Mouse (Mus musculus) right cerebral cortex, adult 18-20 months (tissue): ENCODE measurements around the gene Kif23.

ENCODE experiments used
- DNase-seq: peaks from one replicate; pipeline ENCODE4 v3.0.0; 2022; ENCODE audit warnings: mixed read lengths

Gene Kif23

GRCm38 (mm10) chr9:61902445-61902844 is 44.1 kb downstream of the Kif23 start:
- peak; percentile 26 for DNase-seq

- no peak for DNase-seq
Observed at GRCm38 (mm10) chr9:61901574-61901973, 45.0 kb downstream of the Kif23 start.

DNA sequence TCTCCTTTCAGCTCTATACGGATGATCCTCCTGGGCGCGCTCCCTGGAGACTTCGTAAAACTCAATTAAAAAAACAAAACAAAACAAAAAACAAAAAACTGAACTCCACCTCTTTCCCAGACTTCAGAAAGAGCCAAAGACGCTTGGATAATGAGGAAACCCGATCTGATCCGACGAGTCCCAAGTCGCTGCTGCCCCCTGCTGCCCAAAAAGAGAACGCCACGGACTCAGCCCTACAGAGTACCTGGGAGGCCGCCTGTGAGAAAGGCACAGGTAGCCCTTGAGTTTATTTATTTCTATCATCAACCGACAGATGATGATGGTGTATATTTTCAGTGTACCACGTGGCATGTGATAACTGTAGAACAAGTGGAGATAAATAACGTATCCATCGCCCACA is 46.8 kb downstream of the Kif23 start:
- DNase-seq: peak; percentile 80

DNA sequence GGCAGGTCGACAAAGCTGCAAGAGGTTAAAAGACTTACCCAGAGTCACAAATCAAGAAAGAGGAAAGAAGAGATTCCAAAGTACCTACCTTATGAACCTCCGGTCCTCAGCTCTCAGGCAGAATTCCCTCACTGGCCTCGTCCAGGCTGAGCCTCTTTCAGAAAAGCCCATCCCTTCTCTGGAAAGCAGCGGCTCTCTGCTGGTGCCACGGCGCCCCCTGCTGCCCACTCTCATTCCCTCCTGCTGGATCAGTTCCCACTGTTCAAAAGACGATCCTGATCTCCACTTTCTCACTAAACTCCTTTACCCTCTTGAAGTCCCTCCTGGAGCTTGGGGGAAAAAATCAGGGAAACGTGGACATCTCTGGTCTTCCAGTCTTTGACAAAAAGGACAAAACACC is 48.2 kb downstream of the Kif23 start:
- peak; percentile 78 for DNase-seq

DNA sequence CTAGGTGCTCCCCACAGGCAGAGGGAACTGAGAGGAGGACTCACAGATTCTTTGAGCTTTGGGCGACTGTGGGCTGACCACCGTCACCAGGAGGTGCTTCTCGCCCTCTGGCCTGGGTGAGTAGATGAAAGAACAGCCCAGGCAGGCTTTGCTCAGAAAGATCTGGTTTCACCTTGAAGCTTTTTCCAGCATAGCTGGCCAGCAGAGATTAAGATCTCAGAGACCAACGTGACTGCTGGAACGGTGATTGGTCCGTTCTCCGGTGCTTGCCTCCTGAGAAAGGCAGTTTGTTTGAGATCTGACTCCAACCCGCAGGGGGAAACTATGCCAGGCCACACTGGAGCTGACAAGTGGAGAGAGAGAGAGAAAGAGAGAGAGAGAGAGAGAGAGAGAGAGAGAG is 51.6 kb downstream of the Kif23 start:
- DNase-seq: no peak

GRCm38 (mm10) chr9:61889855-61890254 is 56.7 kb downstream of the Kif23 start:
- no peak for DNase-seq

- DNase-seq: no peak
Observed at GRCm38 (mm10) chr9:61887661-61888379, 58.8 kb downstream of the Kif23 start.

DNA sequence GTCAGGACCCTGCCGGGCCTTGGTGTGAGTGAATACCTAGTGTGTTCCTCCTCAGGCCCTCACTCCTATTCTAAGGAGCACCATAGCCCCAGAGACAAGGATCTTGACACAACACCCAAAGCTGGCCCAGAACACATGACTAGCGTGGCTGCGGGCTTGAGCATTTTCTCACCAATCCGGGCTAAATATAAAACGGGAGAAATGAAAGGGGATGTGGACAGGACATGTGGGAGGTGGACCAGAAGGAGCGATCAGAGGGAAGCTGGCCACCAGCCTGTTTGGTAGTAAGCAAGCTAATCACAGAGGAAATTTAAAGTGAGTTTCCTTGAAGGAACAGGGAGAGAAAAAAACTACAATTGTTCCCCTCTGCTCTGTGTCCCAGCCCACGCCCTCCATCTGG is 60.6 kb downstream of the Kif23 start:
- DNase-seq: no peak

DNA sequence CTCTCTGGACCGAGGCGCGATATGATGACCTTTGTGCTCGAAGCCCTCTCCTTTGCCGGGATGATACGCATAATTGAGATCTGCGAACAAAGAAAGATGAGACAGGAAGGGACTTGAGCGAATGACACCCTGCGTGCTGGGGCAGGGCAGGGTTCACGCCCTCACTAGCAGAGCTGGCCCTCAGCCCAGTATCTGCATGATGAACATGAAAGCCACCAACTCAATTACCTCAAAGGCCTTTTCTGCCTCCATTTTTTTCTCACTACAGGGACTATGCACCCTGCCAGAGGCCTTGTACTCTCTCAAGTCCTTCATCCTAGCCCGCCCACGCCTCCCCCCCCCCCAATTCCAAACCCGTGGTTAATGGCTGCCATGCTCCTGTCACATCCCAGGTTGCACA is 61.6 kb downstream of the Kif23 start:
- DNase-seq: no peak

- DNase-seq: no peak
Observed at GRCm38 (mm10) chr9:61884375-61884774, 62.2 kb downstream of the Kif23 start.

DNA sequence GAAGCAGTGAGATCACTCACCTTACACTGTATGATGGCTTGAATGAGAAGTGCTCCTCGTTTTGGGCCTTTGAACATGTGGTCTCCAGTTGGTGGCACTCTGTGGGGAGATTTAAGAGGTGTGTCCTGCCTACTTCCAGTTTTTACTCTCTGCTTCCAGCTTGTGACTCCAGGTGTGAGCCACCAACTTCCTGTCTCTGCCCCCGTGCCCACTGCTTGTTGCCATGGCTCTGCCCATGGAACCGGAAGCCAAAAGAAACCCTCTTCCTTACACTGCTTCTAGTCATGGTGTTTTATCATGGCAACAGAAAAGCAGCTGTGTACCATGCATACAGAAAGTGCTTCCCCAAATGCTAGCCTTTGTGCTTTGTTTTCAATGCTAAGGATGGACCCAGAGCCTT is 64.4 kb downstream of the Kif23 start:
- DNase-seq: no peak

GRCm38 (mm10) chr9:61878889-61879288 is 67.7 kb downstream of the Kif23 start:
- DNase-seq: peak; percentile 58

DNA sequence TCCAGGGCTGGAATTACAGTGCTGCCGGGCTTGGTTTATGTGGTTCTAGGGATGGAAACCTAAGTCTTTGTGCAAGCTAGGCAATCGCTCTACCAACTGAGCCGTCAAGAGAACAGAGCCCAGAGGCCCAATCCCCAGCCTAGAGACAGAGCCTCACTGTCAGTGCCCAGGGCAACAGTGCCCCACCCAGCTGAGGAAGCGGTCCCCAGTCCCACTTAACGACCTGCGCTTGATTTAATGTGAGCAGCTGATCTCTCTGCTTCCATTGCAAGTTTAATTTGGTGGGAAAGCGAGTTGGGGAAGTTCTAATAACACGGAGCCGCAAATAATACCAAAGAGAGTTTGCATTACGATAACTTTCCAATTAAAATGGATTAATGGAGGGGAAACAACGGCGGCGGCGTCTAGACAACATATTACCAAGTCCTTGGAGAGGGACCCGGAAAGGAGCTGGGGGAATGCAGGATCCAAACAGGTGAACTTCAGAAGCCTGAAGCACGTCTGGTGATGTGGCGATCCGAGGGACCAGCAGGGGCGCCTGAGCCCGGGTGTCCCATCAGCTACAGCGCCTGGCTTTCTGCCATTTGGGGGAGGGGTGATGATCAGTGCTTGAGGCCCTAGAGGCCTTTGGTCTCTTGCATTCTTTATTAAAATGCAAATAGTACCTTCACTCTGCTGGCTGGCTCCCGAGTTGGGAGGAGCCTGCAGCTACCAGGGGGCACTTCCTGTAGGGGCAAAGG is 69.0 kb downstream of the Kif23 start:
- DNase-seq: no peak

- DNase-seq: no peak
Observed at GRCm38 (mm10) chr9:61873325-61873724, 73.2 kb downstream of the Kif23 start.

DNA sequence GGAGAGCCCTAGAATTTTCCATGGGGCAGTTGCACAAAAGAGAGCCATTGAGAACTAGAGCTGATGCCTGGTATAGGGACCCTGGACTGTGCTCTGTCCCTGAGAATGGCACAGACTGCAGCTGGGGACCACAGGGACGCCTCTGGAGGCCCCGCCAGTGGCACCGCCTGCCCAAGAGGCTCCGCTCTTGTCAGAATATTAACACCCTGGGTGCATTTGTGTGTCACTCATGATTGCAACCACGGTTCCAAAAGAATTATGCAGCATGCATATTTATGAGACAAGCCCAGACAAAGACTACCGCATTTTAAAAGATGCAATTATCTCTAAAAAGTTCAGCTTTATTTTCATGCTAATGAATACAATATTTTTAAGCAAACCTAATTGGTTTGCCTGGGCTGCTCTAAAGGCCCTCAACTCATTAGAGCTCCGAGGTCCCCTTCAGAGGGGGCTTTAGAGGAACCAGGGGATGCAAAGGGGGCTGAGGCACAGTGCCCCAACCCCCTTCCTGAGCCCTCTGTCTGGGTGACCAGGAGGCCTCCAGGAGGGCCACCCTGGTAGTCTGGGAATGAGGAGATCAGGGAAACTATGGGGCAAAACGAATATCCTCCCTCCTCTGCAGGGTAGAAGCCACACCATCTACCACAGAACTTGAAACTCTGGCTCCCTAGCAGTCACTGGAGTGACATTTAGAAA is 74.2 kb downstream of the Kif23 start:
- peak; percentile 33 for DNase-seq

DNA sequence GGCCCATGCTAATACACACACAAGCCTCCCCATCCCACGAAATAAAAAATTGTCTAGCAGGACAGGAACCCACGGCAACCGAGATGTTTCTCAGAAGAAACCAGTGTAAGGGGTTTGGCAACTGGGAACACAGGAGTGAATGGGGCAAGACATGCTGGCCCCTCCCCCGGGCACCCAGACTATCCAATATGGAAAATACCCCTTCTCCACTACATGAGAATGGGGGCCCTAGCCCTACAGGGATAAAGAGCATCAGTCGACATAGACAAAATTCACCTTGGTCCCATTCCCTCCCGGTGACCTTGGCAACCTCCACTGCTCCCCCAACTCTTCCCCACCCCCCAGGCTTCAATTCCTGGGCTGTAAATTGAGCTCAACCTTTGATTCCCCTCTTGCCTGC is 74.7 kb downstream of the Kif23 start:
- DNase-seq: no peak

DNA sequence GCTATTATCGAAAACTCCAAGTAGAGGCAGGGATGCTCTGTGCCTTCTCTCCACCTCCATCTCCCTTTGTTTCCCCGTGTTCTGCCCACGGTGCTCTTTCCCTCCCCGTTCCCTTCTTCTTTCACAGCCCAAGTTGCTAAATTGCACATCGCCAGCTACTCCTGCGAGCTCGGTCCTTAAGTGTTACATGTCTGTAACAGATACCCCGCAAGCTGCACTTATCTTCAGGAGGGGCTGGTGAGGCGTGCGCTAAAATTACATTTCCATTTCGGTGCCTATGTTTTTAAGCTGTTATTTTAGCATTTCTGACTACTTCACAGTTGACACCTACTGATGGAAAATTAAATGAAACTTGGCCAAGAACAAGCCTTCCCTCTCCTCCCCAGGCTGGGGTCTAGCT is 78.9 kb downstream of the Kif23 start:
- DNase-seq: peak; percentile 47
